Mouse (Mus musculus) heart, embryonic 13.5 days (tissue): ENCODE measurements around the gene Gsg1l. TPM values are rescaled to one million over a fixed set of nuclear protein-coding genes. Genes with fewer than 3 reads are reported as not detected.

Experiments
- ATAC-seq: fragments of 200-750 bp; cut with Nextera tagmentation; 2 replicates; pipeline ENCODE4 v1.8.0; 2017; ENCODE audit warnings: moderate TSS enrichment; ENCODE audit not compliant: insufficient number of reproducible peaks, low FRiP score, low TSS enrichment; ENCODE audit errors: extremely low read depth
- H3K27ac ChIP-seq: fragments of 300-500 bp; sonication (generic); replicated peaks from 2 replicates; pipeline ENCODE4 v1.5.1; 2015; ENCODE audit warnings: moderate library complexity, mild to moderate bottlenecking, inconsistent platforms
- H3K27me3 ChIP-seq: fragments of 300-500 bp; sonication (generic); replicated peaks from 2 replicates; pipeline ENCODE4 v1.6.1; 2015; ENCODE audit warnings: mild to moderate bottlenecking, inconsistent platforms
- H3K36me3 ChIP-seq: fragments of 300-500 bp; sonication (generic); 2 replicates; pipeline ENCODE4 v1.6.1; 2015; ENCODE audit warnings: mild to moderate bottlenecking, inconsistent platforms
- H3K4me1 ChIP-seq: fragments of 300-500 bp; sonication (generic); 2 replicates; pipeline ENCODE4 v1.6.1; 2015; ENCODE audit warnings: inconsistent platforms
- H3K4me2 ChIP-seq: fragments of 300-500 bp; sonication (generic); 2 replicates; pipeline ENCODE4 v1.6.1; 2015; ENCODE audit warnings: inconsistent platforms, mild to moderate bottlenecking, moderate library complexity
- H3K4me3 ChIP-seq: fragments of 300-500 bp; sonication (generic); 2 replicates; pipeline ENCODE4 v1.5.1; 2015; ENCODE audit warnings: moderate library complexity, mild to moderate bottlenecking, inconsistent platforms
- H3K9ac ChIP-seq: fragments of 300-500 bp; sonication (generic); 2 replicates; pipeline ENCODE4 v1.6.1; 2015; ENCODE audit warnings: inconsistent platforms, mild to moderate bottlenecking, moderate library complexity
- H3K9me3 ChIP-seq: fragments of 300-500 bp; sonication (generic); 2 replicates; pipeline ENCODE4 v1.6.1; 2016; ENCODE audit warnings: inconsistent platforms
- WGBS: fragments of 180-500 bp; shearing (Covaris S2); methylation state at CpG from one replicate; pipeline ENCODE4 v1.1.7; 2015; ENCODE audit warnings: mixed read lengths; 5-methylcytosine and 5-hydroxymethylcytosine counted together
- polyA plus RNA-seq: library from polyadenylated mRNA; unstranded; fragments of >200 nt; fragmentation: Nextera tagmentation; extraction: Ambion mirVana; gene quantifications from 2 replicates; pipeline ENCODE4 v1.2.1, GENCODE M21; 2015

The Gsg1l gene
- polyA plus RNA-seq, 1 experiment from 2014 or later: 8.4 TPM

GRCm38 (mm10) chr7:126053618-126054017 is 28.6 kb downstream of the Gsg1l start:
- Histone ChIP-seq H3K36me3 (no peaks in the 10 kb centered on the region), H3K27ac (no peak overlapping the region), H3K4me3 (no peak overlapping the region), H3K9ac (no peak overlapping the region), H3K4me1 (peaks cover 46% of the 10 kb centered on the region), H3K9me3 (no peaks in the 10 kb centered on the region), H3K4me2 (no peak overlapping the region), H3K27me3 (peaks cover 45% of the 10 kb centered on the region)
- no peak for ATAC-seq
- WGBS: 67% methylated on average over 7 of the region's 7 CpGs

- no peaks in the 10 kb centered on the region for H3K36me3 ChIP-seq
- H3K27me3 ChIP-seq: peaks cover 41% of the 10 kb centered on the region
- H3K9ac ChIP-seq: no peak overlapping the region
- no peaks in the 10 kb centered on the region for H3K9me3 ChIP-seq
- no peak overlapping the region for H3K4me2 ChIP-seq
- no peak overlapping the region for H3K4me3 ChIP-seq
- WGBS: 38% methylated on average over 6 of the region's 6 CpGs
- no peak for ATAC-seq
- H3K27ac ChIP-seq: no peak overlapping the region
- H3K4me1 ChIP-seq: peaks cover 38% of the 10 kb centered on the region
These were observed 30.3 kb downstream of the Gsg1l start for GRCm38 (mm10) chr7:126051910-126052309.

DNA sequence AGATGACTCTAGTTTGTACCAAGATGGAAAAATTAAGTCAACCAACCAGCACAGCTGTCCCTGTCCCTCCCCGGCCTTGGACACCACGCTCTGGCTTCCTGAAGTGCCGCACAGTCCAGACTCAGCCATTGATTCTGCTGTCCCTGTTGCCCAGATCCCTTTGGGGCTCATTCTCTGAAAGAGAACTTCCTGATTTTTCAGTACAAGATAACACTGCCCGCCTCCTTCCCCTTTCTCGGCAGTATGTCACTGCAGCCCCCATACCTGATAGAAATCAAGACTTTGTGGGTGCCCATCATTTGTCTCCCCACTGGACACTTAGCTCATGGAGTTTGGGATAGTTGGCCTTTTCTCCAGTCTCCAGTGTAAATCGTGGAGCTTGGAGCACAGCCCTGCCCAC is 37.1 kb downstream of the Gsg1l start:
- peaks cover 5% of the 10 kb centered on the region; the same call in 1 of the 2 replicates for H3K36me3 ChIP-seq
- WGBS: 81% methylated on average over 6 of the region's 6 CpGs

DNA sequence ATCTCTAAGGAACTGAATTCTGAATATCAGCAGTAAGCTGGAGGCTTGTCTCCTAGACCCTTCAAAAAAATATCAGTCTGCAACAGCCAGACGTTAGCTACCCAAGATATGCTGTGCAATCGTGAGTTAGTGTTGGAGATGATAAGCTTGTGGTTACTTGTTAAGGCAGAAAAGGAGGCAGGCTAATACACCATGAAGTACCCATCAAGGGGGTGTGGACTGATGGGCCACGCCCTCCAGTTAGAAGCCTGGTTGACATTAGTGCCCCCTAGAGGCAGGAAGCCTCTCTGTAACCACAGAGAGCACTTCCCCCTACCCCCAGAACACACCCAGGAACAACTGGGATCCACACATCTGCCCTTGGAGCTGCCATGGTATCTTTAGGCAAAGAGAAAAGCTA is 39.9 kb downstream of the Gsg1l start:
- H3K27ac ChIP-seq: no peak overlapping the region

More for the DNA sequence above, 37.1 kb downstream of the Gsg1l start:
- peaks cover 2% of the 10 kb centered on the region; the same call in 1 of the 2 replicates for H3K27me3 ChIP-seq
- no peak overlapping the region for H3K4me2 ChIP-seq
- H3K4me1 ChIP-seq: peaks cover 26% of the 10 kb centered on the region
- no peak for ATAC-seq
- no peak overlapping the region for H3K9ac ChIP-seq
- H3K9me3 ChIP-seq: 0 out of 2 replicates have a peak, but pooled peaks cover 5% of the 10 kb centered on the region
- H3K4me3 ChIP-seq: no peak overlapping the region
- H3K27ac ChIP-seq: no peak overlapping the region

GRCm38 (mm10) chr7:126040794-126041526 is 41.3 kb downstream of the Gsg1l start:
- WGBS: 60% methylated on average over 18 of the region's 18 CpGs
- H3K4me1 ChIP-seq: peaks cover 65% of the 10 kb centered on the region
- peaks cover 5% of the 10 kb centered on the region; the same call in 1 of the 2 replicates for H3K36me3 ChIP-seq
- no peak overlapping the region for H3K4me3 ChIP-seq
- peaks cover 2% of the 10 kb centered on the region; the same call in 1 of the 2 replicates for H3K27me3 ChIP-seq
- H3K9ac ChIP-seq: peak overlapping the region; percentile 30; the same call in 1 of the 2 replicates
- H3K9me3 ChIP-seq: 0 out of 2 replicates have a peak, but pooled peaks cover 5% of the 10 kb centered on the region
- ATAC-seq: no peak
- no peak overlapping the region for H3K4me2 ChIP-seq
- H3K27ac ChIP-seq: 0 out of 2 replicates have a peak overlapping the region, but pooled peaks have one; percentile 12

More for the DNA sequence above, 39.9 kb downstream of the Gsg1l start:
- Histone ChIP-seq H3K9me3 (0 out of 2 replicates have a peak, but pooled peaks cover 5% of the 10 kb centered on the region), H3K4me2 (no peak overlapping the region), H3K4me1 (peaks cover 51% of the 10 kb centered on the region), H3K9ac (no peak overlapping the region), H3K36me3 (peaks cover 5% of the 10 kb centered on the region; the same call in 1 of the 2 replicates), H3K4me3 (no peak overlapping the region), H3K27me3 (peaks cover 2% of the 10 kb centered on the region; the same call in 1 of the 2 replicates)
- 18% methylated on average over 3 of the region's 3 CpGs for WGBS
- ATAC-seq: no peak

DNA sequence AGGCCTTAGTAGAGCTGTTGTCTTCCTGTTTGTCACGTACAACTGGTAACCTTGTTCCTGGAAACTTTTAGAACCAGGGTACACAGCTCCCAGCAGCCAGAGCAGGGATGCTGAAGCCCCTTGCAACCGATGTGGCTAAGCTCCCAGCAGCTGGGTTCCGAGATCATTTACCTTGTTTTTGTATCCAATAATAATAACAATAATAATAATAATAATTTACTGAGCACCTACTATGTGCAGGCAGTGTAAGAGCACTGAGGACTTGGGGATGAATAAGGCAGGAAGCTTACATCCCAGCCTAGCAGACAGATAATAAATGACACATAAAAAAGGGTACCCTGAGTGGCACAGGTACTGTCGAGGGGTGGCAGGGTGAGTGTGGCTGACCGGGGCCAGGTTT is 42.4 kb downstream of the Gsg1l start:
- ATAC-seq: no peak
- Histone ChIP-seq H3K9me3 (0 out of 2 replicates have a peak, but pooled peaks cover 3% of the 10 kb centered on the region), H3K27ac (peak overlapping the region; percentile 54; the same call in 1 of the 2 replicates), H3K4me2 (no peak overlapping the region), H3K4me3 (no peak overlapping the region), H3K9ac (0 out of 2 replicates have a peak overlapping the region, but pooled peaks have one; percentile 56), H3K36me3 (peaks cover 2% of the 10 kb centered on the region; the same call in 1 of the 2 replicates), H3K27me3 (peaks cover 2% of the 10 kb centered on the region; the same call in 1 of the 2 replicates), H3K4me1 (peaks cover 76% of the 10 kb centered on the region)
- 84% methylated on average over 5 of the region's 5 CpGs for WGBS

DNA sequence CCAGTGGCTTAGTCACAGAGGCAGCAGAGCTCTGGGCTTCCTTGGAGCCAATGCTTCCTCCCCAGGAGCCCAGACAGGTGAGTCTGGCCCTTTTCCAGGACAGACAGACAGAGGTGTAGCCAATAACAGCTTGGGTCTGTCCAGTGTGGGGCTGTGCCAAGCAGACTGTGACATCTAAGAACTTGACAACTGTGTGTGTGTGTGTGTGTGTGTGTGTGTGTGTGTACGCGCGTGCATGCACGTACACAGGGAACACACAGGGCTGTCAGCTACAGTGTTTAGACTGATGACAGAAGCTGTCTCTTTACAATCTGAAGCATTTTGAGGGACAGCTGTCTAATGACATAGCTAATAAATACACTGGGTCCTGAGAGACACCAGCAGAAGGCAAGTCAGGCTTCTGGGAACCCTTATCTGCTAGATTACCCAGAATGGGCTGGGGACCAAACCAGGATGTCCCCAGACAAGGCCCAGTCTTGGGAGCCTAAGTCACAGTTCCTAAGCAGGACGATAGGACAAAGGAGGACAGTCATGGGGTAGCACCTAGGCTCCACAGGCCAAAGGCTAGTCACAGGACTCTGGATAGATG is 42.9 kb downstream of the Gsg1l start:
- Histone ChIP-seq H3K36me3 (no peaks in the 10 kb centered on the region), H3K4me2 (peak overlapping the region; percentile 22), H3K9me3 (no peaks in the 10 kb centered on the region), H3K4me3 (no peak overlapping the region), H3K27me3 (peaks cover 2% of the 10 kb centered on the region; the same call in 1 of the 2 replicates), H3K4me1 (peaks cover 81% of the 10 kb centered on the region), H3K27ac (peak overlapping the region; percentile 54; the same call in 1 of the 2 replicates), H3K9ac (peak overlapping the region; percentile 56)
- WGBS: 69% methylated on average over 5 of the region's 5 CpGs
- no peak for ATAC-seq

DNA sequence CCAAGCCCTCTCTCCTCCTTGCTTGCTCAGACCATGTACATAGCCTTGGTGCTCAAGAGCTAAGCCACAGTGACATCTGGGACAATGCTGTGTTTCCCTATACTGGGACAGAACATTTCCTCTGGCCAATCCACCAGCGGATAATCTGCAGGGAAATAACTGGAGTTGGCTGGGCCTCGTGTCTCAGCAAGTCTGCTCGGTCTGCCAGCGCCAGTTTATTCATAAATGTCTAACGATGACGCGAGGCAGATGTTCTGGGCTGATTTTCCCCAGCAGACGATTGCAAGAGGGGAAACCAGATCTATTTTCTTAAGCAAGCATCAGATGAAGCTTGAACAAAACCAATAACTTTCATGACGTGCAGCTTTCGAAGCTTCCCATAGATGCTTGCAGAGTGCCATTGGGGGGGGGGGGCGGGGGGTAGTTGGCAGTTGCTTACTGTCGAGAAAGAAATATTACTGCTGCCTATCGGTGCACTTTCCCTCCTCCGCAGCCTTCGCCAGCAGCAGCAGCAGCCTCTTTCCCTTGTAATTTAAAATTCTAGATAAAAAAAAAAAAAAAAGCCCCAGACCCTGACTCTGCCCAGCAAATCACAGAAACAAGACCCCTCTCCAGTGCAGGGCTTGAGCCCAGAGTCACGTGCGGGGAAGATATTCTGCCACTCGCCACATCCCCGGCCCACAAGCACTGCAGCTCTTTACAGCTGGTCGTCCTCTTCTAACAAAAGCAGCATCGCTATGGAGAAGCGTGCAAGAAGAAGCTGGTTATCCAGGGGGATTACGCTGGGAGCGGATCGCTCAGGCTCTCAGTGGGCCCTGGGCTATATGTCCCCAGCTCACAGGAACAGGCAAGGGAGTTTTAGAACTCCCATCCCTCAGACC is 43.6 kb downstream of the Gsg1l start:
- no peak for ATAC-seq
- H3K9ac ChIP-seq: peak overlapping the region; percentile 56
- H3K27me3 ChIP-seq: peaks cover 2% of the 10 kb centered on the region; the same call in 1 of the 2 replicates
- peaks cover 82% of the 10 kb centered on the region for H3K4me1 ChIP-seq
- no peak overlapping the region for H3K4me3 ChIP-seq
- H3K27ac ChIP-seq: peak overlapping the region; percentile 54; the same call in 1 of the 2 replicates
- H3K36me3 ChIP-seq: no peaks in the 10 kb centered on the region
- no peaks in the 10 kb centered on the region for H3K9me3 ChIP-seq
- peak overlapping the region; percentile 22 for H3K4me2 ChIP-seq
- whole genome bisulfite sequencing: 44% methylated on average over 25 of the region's 25 CpGs

DNA sequence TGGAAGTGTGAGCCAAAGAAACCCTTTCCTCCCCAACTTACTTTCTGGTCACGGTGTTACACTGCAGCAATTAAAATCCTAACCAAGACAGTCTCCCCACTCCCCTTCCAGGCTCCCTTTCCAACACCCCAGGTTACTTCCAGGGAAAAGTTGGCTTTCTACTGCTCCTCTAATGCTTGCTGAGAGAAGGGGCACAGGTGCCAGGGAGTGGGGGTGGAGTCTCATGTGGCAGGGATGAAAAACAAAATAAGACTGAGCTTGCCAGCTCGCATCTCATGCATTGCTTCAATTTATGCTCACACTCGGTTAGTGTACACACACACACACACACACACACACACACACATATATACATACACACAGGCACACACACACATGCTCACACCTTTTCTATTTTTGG is 46.9 kb downstream of the Gsg1l start:
- no peaks in the 10 kb centered on the region for H3K9me3 ChIP-seq
- no peak overlapping the region for H3K4me2 ChIP-seq
- WGBS: 64% methylated on average over 3 of the region's 3 CpGs
- H3K36me3 ChIP-seq: no peaks in the 10 kb centered on the region
- H3K4me1 ChIP-seq: peaks cover 69% of the 10 kb centered on the region
- H3K4me3 ChIP-seq: no peak overlapping the region
- H3K27me3 ChIP-seq: no peaks in the 10 kb centered on the region
- no peak for ATAC-seq
- H3K27ac ChIP-seq: peak overlapping the region; percentile 37; the same call in 1 of the 2 replicates
- no peak overlapping the region for H3K9ac ChIP-seq

- Histone ChIP-seq H3K4me3 (no peak overlapping the region), H3K9ac (no peak overlapping the region), H3K4me2 (no peak overlapping the region), H3K36me3 (no peaks in the 10 kb centered on the region), H3K4me1 (peaks cover 46% of the 10 kb centered on the region), H3K9me3 (no peaks in the 10 kb centered on the region), H3K27ac (no peak overlapping the region), H3K27me3 (no peaks in the 10 kb centered on the region)
- ATAC-seq: no peak
- WGBS: 70% methylated on average over 5 of the region's 5 CpGs
These were observed 49.4 kb downstream of the Gsg1l start for GRCm38 (mm10) chr7:126032776-126033209.
